Mouse (Mus musculus) cerebellum, adult 11-12 months (tissue): Measurements from ENCODE around the gene Fam185a.
A peak's percentile ranks its signal among the peaks of the same experiment; 100 is the strongest.

ENCODE experiments used
- DNase-seq: peaks from one replicate; pipeline ENCODE4 v3.0.0; 2022

The Fam185a gene

GRCm38 (mm10) chr5:21434148-21434929, 9.6 kb downstream of the Fam185a start:
- peak; percentile 65 for DNase-seq

- no peak for DNase-seq
Observed at GRCm38 (mm10) chr5:21436471-21436975, 11.8 kb downstream of the Fam185a start.

- no peak for DNase-seq
Observed at GRCm38 (mm10) chr5:21438428-21438827, 13.7 kb downstream of the Fam185a start.

- DNase-seq, result no peak
Observed at GRCm38 (mm10) chr5:21439446-21440110, 14.8 kb downstream of the Fam185a start.

GRCm38 (mm10) chr5:21440833-21441530, 16.2 kb downstream of the Fam185a start:
- DNase-seq, result peak; percentile 20

- no peak for DNase-seq
Observed at GRCm38 (mm10) chr5:21467387-21467786, 42.6 kb downstream of the Fam185a start.

- DNase-seq, result no peak
Observed at GRCm38 (mm10) chr5:21468100-21468499, 43.3 kb downstream of the Fam185a start.

GRCm38 (mm10) chr5:21478428-21478827, 53.7 kb downstream of the Fam185a start:
- no peak for DNase-seq

GRCm38 (mm10) chr5:21479746-21480145, 55.0 kb downstream of the Fam185a start:
- no peak for DNase-seq

- DNase-seq, result no peak
Observed at GRCm38 (mm10) chr5:21481521-21481920, 56.8 kb downstream of the Fam185a start.

GRCm38 (mm10) chr5:21482446-21483222, 57.9 kb downstream of the Fam185a start:
- DNase-seq, result no peak

- DNase-seq, result no peak
Observed at GRCm38 (mm10) chr5:21483275-21483674, 58.5 kb downstream of the Fam185a start.

GRCm38 (mm10) chr5:21485197-21485829, 60.6 kb downstream of the Fam185a start:
- no peak for DNase-seq

- DNase-seq, result no peak
Observed at GRCm38 (mm10) chr5:21486798-21487197, 62.0 kb downstream of the Fam185a start.

- no peak for DNase-seq
Observed at GRCm38 (mm10) chr5:21487306-21487705, 62.5 kb downstream of the Fam185a start.

GRCm38 (mm10) chr5:21487716-21488115, 63.0 kb downstream of the Fam185a start:
- DNase-seq, result peak; percentile 89

GRCm38 (mm10) chr5:21488506-21488905, 63.7 kb downstream of the Fam185a start:
- DNase-seq, result peak; percentile 33

- no peak for DNase-seq
Observed at GRCm38 (mm10) chr5:21489135-21489534, 64.4 kb downstream of the Fam185a start.

GRCm38 (mm10) chr5:21491469-21491868, 66.7 kb downstream of the Fam185a start:
- no peak for DNase-seq

GRCm38 (mm10) chr5:21492213-21492612, 67.5 kb downstream of the Fam185a start:
- no peak for DNase-seq

- no peak for DNase-seq
Observed at GRCm38 (mm10) chr5:21493294-21493999, 68.7 kb downstream of the Fam185a start.
